Comparison of ENCODE assay signal across 8 mouse cellular contexts in genomic region chr5:148792736-148793440, GRCm38 (mm10).
DNase-seq lines count a peak whose midpoint lies in the region; ATAC-seq lines count a peak whose summit lies in the region.

No protein-coding gene starts in this region.

- 10% methylated on average over 14 of the region's 14 CpGs for WGBS in liver, embryonic 12.5 days (ENCODE audit: insufficient replicate concordance)
- 8% methylated on average over 14 of the region's 14 CpGs for WGBS in kidney, embryonic 16.5 days
- 12% methylated on average over 14 of the region's 14 CpGs for WGBS in liver, embryonic 11.5 days
- WGBS in neural tube, embryonic 13.5 days, result 12% methylated on average over 14 of the region's 14 CpGs
- 13% methylated on average over 14 of the region's 14 CpGs for whole genome bisulfite sequencing in stomach, embryonic 16.5 days

- no peak overlapping the region for H3K27ac ChIP-seq in liver, embryonic 12.5 days
- H3K27ac ChIP-seq in kidney, embryonic 16.5 days (ENCODE audit: low read length), result no peak overlapping the region
- H3K27ac ChIP-seq in liver, embryonic 11.5 days (ENCODE audit: low read depth, low read length), result no peak overlapping the region
- H3K27ac ChIP-seq in neural tube, embryonic 13.5 days (replicated peaks), result no peak overlapping the region
- no peak overlapping the region for H3K27ac ChIP-seq in stomach, embryonic 16.5 days (ENCODE audit: low read length)

- peaks cover 36% of the 10 kb centered on the region for H3K4me1 ChIP-seq in liver, embryonic 12.5 days
- peaks cover 52% of the 10 kb centered on the region for H3K4me1 ChIP-seq in kidney, embryonic 16.5 days (ENCODE audit: insufficient read depth, low read length)
- peaks cover 15% of the 10 kb centered on the region for H3K4me1 ChIP-seq in liver, embryonic 11.5 days (replicated peaks; ENCODE audit: control insufficient read depth, insufficient read depth, low read length)
- H3K4me1 ChIP-seq in neural tube, embryonic 13.5 days (replicated peaks), result peaks cover 17% of the 10 kb centered on the region
- 0 out of 2 replicates have a peak, but pooled peaks cover 14% of the 10 kb centered on the region for H3K4me1 ChIP-seq in stomach, embryonic 16.5 days (ENCODE audit: control insufficient read depth, insufficient read depth, low read length)

- H3K36me3 ChIP-seq in liver, embryonic 12.5 days, result no peaks in the 10 kb centered on the region
- H3K36me3 ChIP-seq in kidney, embryonic 16.5 days (ENCODE audit: insufficient read depth, low read length), result no peaks in the 10 kb centered on the region
- no peaks in the 10 kb centered on the region for H3K36me3 ChIP-seq in liver, embryonic 11.5 days (ENCODE audit: control insufficient read depth, insufficient read depth, low read length)
- no peaks in the 10 kb centered on the region for H3K36me3 ChIP-seq in neural tube, embryonic 13.5 days
- no peaks in the 10 kb centered on the region for H3K36me3 ChIP-seq in stomach, embryonic 16.5 days (ENCODE audit: control insufficient read depth, insufficient read depth, low read length)

- H3K9ac ChIP-seq in liver, embryonic 12.5 days, result no peak overlapping the region
- 0 out of 2 replicates have a peak overlapping the region, but pooled peaks have one; percentile 3 for H3K9ac ChIP-seq in kidney, embryonic 16.5 days (replicated peaks; ENCODE audit: low read length)
- no peak overlapping the region for H3K9ac ChIP-seq in liver, embryonic 11.5 days (ENCODE audit: low read depth, low read length)
- H3K9ac ChIP-seq in neural tube, embryonic 13.5 days, result no peak overlapping the region
- no peak overlapping the region for H3K9ac ChIP-seq in stomach, embryonic 16.5 days (ENCODE audit: low read length)

- no peak for ATAC-seq in liver, embryonic 12.5 days
- no peak for ATAC-seq in kidney, embryonic 16.5 days (ENCODE audit: low FRiP score, low TSS enrichment)
- no peak for ATAC-seq in liver, embryonic 11.5 days (replicated peaks; ENCODE audit: low FRiP score)
- ATAC-seq in neural tube, embryonic 13.5 days (ENCODE audit: low read depth), result no peak
- no peak for ATAC-seq in stomach, embryonic 16.5 days (ENCODE audit: insufficient read depth, low FRiP score)

- no peak overlapping the region for H3K4me2 ChIP-seq in liver, embryonic 12.5 days
- H3K4me2 ChIP-seq in kidney, embryonic 16.5 days (replicated peaks; ENCODE audit: low read depth, low read length), result peak overlapping the region; percentile 34
- no peak overlapping the region for H3K4me2 ChIP-seq in liver, embryonic 11.5 days
- peak overlapping the region; percentile 18 for H3K4me2 ChIP-seq in neural tube, embryonic 13.5 days
- H3K4me2 ChIP-seq in stomach, embryonic 16.5 days (ENCODE audit: low read depth, low read length), result peak overlapping the region; percentile 24; the same call in 1 of the 2 replicates

- no peak overlapping the region for H3K4me3 ChIP-seq in liver, embryonic 12.5 days
- H3K4me3 ChIP-seq in kidney, embryonic 16.5 days (ENCODE audit: low read length), result no peak overlapping the region
- H3K4me3 ChIP-seq in liver, embryonic 11.5 days (ENCODE audit: low read depth, low read length), result no peak overlapping the region
- no peak overlapping the region for H3K4me3 ChIP-seq in neural tube, embryonic 13.5 days
- H3K4me3 ChIP-seq in stomach, embryonic 16.5 days (replicated peaks; ENCODE audit: low read length), result no peak overlapping the region

- DNase-seq in liver, result peak; percentile 82
- peak; percentile 86 to 87 for DNase-seq in cerebellum, postnatal 36 days
- peak; percentile 83 for DNase-seq in gastrocnemius, postnatal 14 days
- peak; percentile 66 for DNase-seq in liver, embryonic 11.5 days (ENCODE audit: low spot score)

- intact Hi-C loops in gastrocnemius, postnatal 14 days (cut with DNase I; ENCODE audit: low total_unique reads), result loop anchor here (5.0 to 10.0 kb wide), 3 partner anchors 238 to 461 kb away; partner anchors contain the start of gene Ubl3

- H3K27me3 ChIP-seq in liver, embryonic 12.5 days (replicated peaks), result peaks cover 22% of the 10 kb centered on the region
- H3K27me3 ChIP-seq in kidney, embryonic 16.5 days (ENCODE audit: insufficient read depth, low read length), result no peaks in the 10 kb centered on the region
- H3K27me3 ChIP-seq in liver, embryonic 11.5 days (replicated peaks; ENCODE audit: control insufficient read depth, insufficient read depth, low read length), result 0 out of 2 replicates have a peak, but pooled peaks cover 5% of the 10 kb centered on the region
- H3K27me3 ChIP-seq in neural tube, embryonic 13.5 days, result no peaks in the 10 kb centered on the region
- H3K27me3 ChIP-seq in stomach, embryonic 16.5 days (ENCODE audit: control insufficient read depth, insufficient read depth, low read length), result no peaks in the 10 kb centered on the region

- no peaks in the 10 kb centered on the region for H3K9me3 ChIP-seq in liver, embryonic 12.5 days (replicated peaks)
- no peaks in the 10 kb centered on the region for H3K9me3 ChIP-seq in kidney, embryonic 16.5 days (ENCODE audit: low read length)
- no peaks in the 10 kb centered on the region for H3K9me3 ChIP-seq in liver, embryonic 11.5 days (ENCODE audit: control insufficient read depth, low read length)
- no peaks in the 10 kb centered on the region for H3K9me3 ChIP-seq in neural tube, embryonic 13.5 days
- no peaks in the 10 kb centered on the region for H3K9me3 ChIP-seq in stomach, embryonic 16.5 days (replicated peaks; ENCODE audit: control insufficient read depth, low read length)

Comparison
In these comparisons a context has a peak if more than half of its experiments do, and no peak if none do; other contexts are left out.
1. H3K4me2 ChIP-seq: peak in kidney, embryonic 16.5 days (single experiment), neural tube, embryonic 13.5 days (single experiment) and stomach, embryonic 16.5 days (single experiment); none in liver, embryonic 12.5 days (single experiment) and liver, embryonic 11.5 days (single experiment).
2. Peak in every context shown above with its lines, with median percentiles within 50 percentile points of each other: DNase-seq.